13 mouse cellular contexts compared by ENCODE assay signal in genomic region chr19:58166147-58166546, GRCm38 (mm10).
DNase-seq lines count a peak whose midpoint lies in the region; ATAC-seq and TF ChIP-seq lines count a peak whose summit lies in the region.
"Had no signal": no experiment of that assay in that cellular context is flagged by ENCODE, and none has a peak within 500 bp of the region (broad histone marks: within the 10 kb centered on the region; RNA-seq: fewer than 3 reads in every experiment).

No protein-coding gene starts in this region.

- TF ChIP-seq EP300 in heart, adult 2 months (IDR thresholded peaks at IDR 0.05; ENCODE audit: insufficient read depth, low read depth, low read length) = no peak

- 0 out of 2 replicates have a peak overlapping the region, but pooled peaks have one; percentile 2 for H3K4me2 ChIP-seq in hindbrain, embryonic 16.5 days (ENCODE audit: low read length)
- H3K4me2 ChIP-seq in hindbrain, embryonic 13.5 days = no peak overlapping the region
- H3K4me2 ChIP-seq in midbrain, embryonic 11.5 days = no peak overlapping the region
- no peak overlapping the region for H3K4me2 ChIP-seq in limb, embryonic 14.5 days (replicated peaks; ENCODE audit: low read depth, low read length, severe bottlenecking)
- 0 out of 2 replicates have a peak overlapping the region, but pooled peaks have one; percentile 10 for H3K4me2 ChIP-seq in stomach, embryonic 16.5 days (ENCODE audit: low read depth, low read length)
- H3K4me2 ChIP-seq: limb, embryonic 15.5 days had no signal

- no peak for ATAC-seq in hindbrain, embryonic 16.5 days
- ATAC-seq in hindbrain, embryonic 13.5 days (ENCODE audit: low FRiP score) = no peak; the same call in 1 of the 2 replicates
- no peak for ATAC-seq in midbrain, embryonic 11.5 days (ENCODE audit: low FRiP score)
- no peak for ATAC-seq in limb, embryonic 14.5 days (ENCODE audit: low FRiP score, low read depth)
- ATAC-seq in stomach, embryonic 16.5 days (ENCODE audit: insufficient read depth, low FRiP score) = no peak
- ATAC-seq in monocyte, adult 5-6 weeks (replicated peaks; ENCODE audit: insufficient number of reproducible peaks, low FRiP score, low TSS enrichment, poor library complexity, severe bottlenecking) = no peak
- ATAC-seq: intestine, postnatal 0 days had no signal

- H3K27me3 ChIP-seq in hindbrain, embryonic 16.5 days (replicated peaks; ENCODE audit: control insufficient read depth, insufficient read depth, low read length) = no peaks in the 10 kb centered on the region
- H3K27me3 ChIP-seq in hindbrain, embryonic 13.5 days = 0 out of 2 replicates have a peak, but pooled peaks cover 4% of the 10 kb centered on the region
- H3K27me3 ChIP-seq in midbrain, embryonic 10.5 days (ENCODE audit: low read depth, poor library complexity, severe bottlenecking) = 0 out of 2 replicates have a peak, but pooled peaks cover 14% of the 10 kb centered on the region
- H3K27me3 ChIP-seq in midbrain, embryonic 11.5 days (ENCODE audit: control insufficient read depth, insufficient read depth, low read length) = no peaks in the 10 kb centered on the region
- H3K27me3 ChIP-seq in limb, embryonic 14.5 days (ENCODE audit: control insufficient read depth, insufficient read depth, low read length) = no peaks in the 10 kb centered on the region
- H3K27me3 ChIP-seq in stomach, embryonic 16.5 days (ENCODE audit: control insufficient read depth, insufficient read depth, low read length) = no peaks in the 10 kb centered on the region; the same call in 1 of the 2 replicates
- no peaks in the 10 kb centered on the region for H3K27me3 ChIP-seq in heart, adult 2 months (ENCODE audit: control insufficient read depth, insufficient read depth, low read length)

- WGBS in hindbrain, embryonic 16.5 days = 56% methylated on average over 6 of the region's 6 CpGs
- 61% methylated on average over 6 of the region's 6 CpGs for WGBS in hindbrain, embryonic 13.5 days
- WGBS in midbrain, embryonic 10.5 days = 79% methylated on average over 6 of the region's 6 CpGs
- 71% methylated on average over 6 of the region's 6 CpGs for WGBS in midbrain, embryonic 11.5 days
- WGBS in limb, embryonic 14.5 days = 47% methylated on average over 6 of the region's 6 CpGs
- WGBS in stomach, embryonic 16.5 days = 44% methylated on average over 6 of the region's 6 CpGs
- 90% methylated on average over 6 of the region's 6 CpGs for WGBS in heart, adult 2 months

- H3K36me3 ChIP-seq in hindbrain, embryonic 16.5 days (ENCODE audit: control insufficient read depth, insufficient read depth, low read length) = no peaks in the 10 kb centered on the region
- H3K36me3 ChIP-seq in hindbrain, embryonic 13.5 days = no peaks in the 10 kb centered on the region
- H3K36me3 ChIP-seq in midbrain, embryonic 10.5 days = no peaks in the 10 kb centered on the region
- H3K36me3 ChIP-seq in midbrain, embryonic 11.5 days (ENCODE audit: control insufficient read depth, insufficient read depth, low read length) = no peaks in the 10 kb centered on the region
- no peaks in the 10 kb centered on the region for H3K36me3 ChIP-seq in limb, embryonic 14.5 days (ENCODE audit: control insufficient read depth, insufficient read depth, low read length)
- H3K36me3 ChIP-seq in stomach, embryonic 16.5 days (ENCODE audit: control insufficient read depth, insufficient read depth, low read length) = no peaks in the 10 kb centered on the region
- H3K36me3 ChIP-seq in heart, adult 2 months (ENCODE audit: control insufficient read depth, insufficient read depth, low read length) = no peaks in the 10 kb centered on the region
- H3K36me3 ChIP-seq: limb, embryonic 15.5 days had no signal

- H3K9ac ChIP-seq in hindbrain, embryonic 16.5 days (ENCODE audit: low read depth, low read length) = no peak overlapping the region
- no peak overlapping the region for H3K9ac ChIP-seq in hindbrain, embryonic 13.5 days
- no peak overlapping the region for H3K9ac ChIP-seq in midbrain, embryonic 11.5 days (ENCODE audit: low read length)
- H3K9ac ChIP-seq in limb, embryonic 14.5 days (ENCODE audit: low read depth, low read length, severe bottlenecking) = no peak overlapping the region
- no peak overlapping the region for H3K9ac ChIP-seq in stomach, embryonic 16.5 days (ENCODE audit: low read length)
- no peak overlapping the region for H3K9ac ChIP-seq in heart, adult 2 months (ENCODE audit: low read depth, low read length)
- H3K9ac ChIP-seq: limb, embryonic 15.5 days had no signal

- intact Hi-C loops in heart, adult 2 months (cut with DNase I) = no loop called here

- no peak for TF ChIP-seq POLR2A in limb, embryonic 14.5 days (IDR thresholded peaks at IDR 0.05; ENCODE audit: borderline replicate concordance, extremely low read depth, insufficient read depth, insufficient read length)
- no peak for TF ChIP-seq POLR2A in heart, adult 2 months (IDR thresholded peaks at IDR 0.05; ENCODE audit: insufficient read depth, low read depth, low read length)

- DNase-seq in midbrain, embryonic 10.5 days (ENCODE audit: low spot score) = no peak
- DNase-seq in midbrain, embryonic 11.5 days (ENCODE audit: low spot score, missing footprints) = no peak
- peak; percentile 31 for DNase-seq in limb, embryonic 14.5 days (ENCODE audit: low spot score)
- DNase-seq in heart, adult 2 months = no peak
- DNase-seq: adrenal gland, postnatal 10 days; B cell, adult 2 months; lung, adult 18-20 months had no signal

- H3K79me2 ChIP-seq in heart, adult 2 months (replicated peaks; ENCODE audit: control insufficient read depth, insufficient read depth, low read length) = no peaks in the 10 kb centered on the region

- peaks cover 14% of the 10 kb centered on the region for H3K4me1 ChIP-seq in hindbrain, embryonic 16.5 days (ENCODE audit: control insufficient read depth, insufficient read depth, low read depth, low read length)
- peaks cover 31% of the 10 kb centered on the region for H3K4me1 ChIP-seq in hindbrain, embryonic 13.5 days (replicated peaks)
- peaks cover 26% of the 10 kb centered on the region for H3K4me1 ChIP-seq in midbrain, embryonic 10.5 days
- peaks cover 8% of the 10 kb centered on the region for H3K4me1 ChIP-seq in midbrain, embryonic 11.5 days (ENCODE audit: control insufficient read depth, insufficient read depth, low read length)
- H3K4me1 ChIP-seq in limb, embryonic 14.5 days (ENCODE audit: control insufficient read depth, insufficient read depth, low read length) = peaks cover 9% of the 10 kb centered on the region; the same call in 1 of the 2 replicates
- no peaks in the 10 kb centered on the region for H3K4me1 ChIP-seq in stomach, embryonic 16.5 days (ENCODE audit: control insufficient read depth, insufficient read depth, low read length)
- no peaks in the 10 kb centered on the region for H3K4me1 ChIP-seq in heart, adult 2 months (ENCODE audit: control insufficient read depth, insufficient read depth, low read length)

- no peak for TF ChIP-seq CTCF in heart, adult 2 months (IDR thresholded peaks at IDR 0.05)

- H3K4me3 ChIP-seq in hindbrain, embryonic 16.5 days (ENCODE audit: low read length) = no peak overlapping the region
- H3K4me3 ChIP-seq in hindbrain, embryonic 13.5 days = no peak overlapping the region
- no peak overlapping the region for H3K4me3 ChIP-seq in midbrain, embryonic 10.5 days
- no peak overlapping the region for H3K4me3 ChIP-seq in midbrain, embryonic 11.5 days (ENCODE audit: low read depth, low read length)
- H3K4me3 ChIP-seq in limb, embryonic 14.5 days (replicated peaks; ENCODE audit: low read length) = no peak overlapping the region
- no peak overlapping the region for H3K4me3 ChIP-seq in stomach, embryonic 16.5 days (replicated peaks; ENCODE audit: low read length)
- H3K4me3 ChIP-seq in heart, adult 2 months = no peak overlapping the region
- H3K4me3 ChIP-seq: limb, embryonic 15.5 days had no signal

- no peak overlapping the region for H3K27ac ChIP-seq in hindbrain, embryonic 16.5 days (ENCODE audit: low read depth, low read length)
- H3K27ac ChIP-seq in hindbrain, embryonic 13.5 days = no peak overlapping the region
- H3K27ac ChIP-seq in midbrain, embryonic 10.5 days (replicated peaks) = 0 out of 2 replicates have a peak overlapping the region, but pooled peaks have one; percentile 13
- no peak overlapping the region for H3K27ac ChIP-seq in midbrain, embryonic 11.5 days (ENCODE audit: low read depth, low read length)
- no peak overlapping the region for H3K27ac ChIP-seq in limb, embryonic 14.5 days (replicated peaks; ENCODE audit: low read depth, low read length)
- H3K27ac ChIP-seq in stomach, embryonic 16.5 days (ENCODE audit: low read length) = no peak overlapping the region
- H3K27ac ChIP-seq in heart, adult 2 months = no peak overlapping the region
- H3K27ac ChIP-seq: limb, embryonic 15.5 days had no signal

- no peaks in the 10 kb centered on the region for H3K9me3 ChIP-seq in hindbrain, embryonic 16.5 days (ENCODE audit: control insufficient read depth, low read length)
- no peaks in the 10 kb centered on the region for H3K9me3 ChIP-seq in hindbrain, embryonic 13.5 days
- H3K9me3 ChIP-seq in midbrain, embryonic 10.5 days (replicated peaks) = no peaks in the 10 kb centered on the region
- no peaks in the 10 kb centered on the region for H3K9me3 ChIP-seq in midbrain, embryonic 11.5 days (ENCODE audit: control insufficient read depth, low read length)
- no peaks in the 10 kb centered on the region for H3K9me3 ChIP-seq in limb, embryonic 14.5 days (ENCODE audit: control insufficient read depth, low read length)
- no peaks in the 10 kb centered on the region for H3K9me3 ChIP-seq in stomach, embryonic 16.5 days (replicated peaks; ENCODE audit: control insufficient read depth, low read length)
- H3K9me3 ChIP-seq: limb, embryonic 15.5 days had no signal

Comparison
In these comparisons a context has a peak if more than half of its experiments do, and no peak if none do; other contexts are left out.
1. H3K4me2 ChIP-seq: peak in hindbrain, embryonic 16.5 days (single experiment) and stomach, embryonic 16.5 days (single experiment); none in hindbrain, embryonic 13.5 days (single experiment), midbrain, embryonic 11.5 days (single experiment) and limb, embryonic 14.5 days (single experiment).